Mouse (Mus musculus) midbrain, embryonic 14.5 days (tissue): Measurements from ENCODE around the gene Itgb5. TPM values are rescaled to one million over a fixed set of nuclear protein-coding genes. Genes with fewer than 3 reads are reported as not detected.

Experiments
- ATAC-seq: fragments of 200-750 bp; cut with Nextera tagmentation; 2 replicates; pipeline ENCODE4 v1.8.0; 2017; ENCODE audit warnings: moderate number of reproducible peaks, moderate library complexity; ENCODE audit not compliant: low FRiP score, low TSS enrichment
- DNase-seq: peaks from one replicate; pipeline ENCODE4 v3.0.0-alpha.2; 2015
- H3K27ac ChIP-seq: fragments of 300-500 bp; sonication (generic); replicated peaks from 2 replicates; pipeline ENCODE4 v1.5.1; 2014; ENCODE audit warnings: mild to moderate bottlenecking, low read depth, low read length, moderate library complexity
- H3K27me3 ChIP-seq: fragments of 300-500 bp; sonication (generic); 2 replicates; pipeline ENCODE4 v1.6.1; 2014; ENCODE audit warnings: low read length, control low read depth, mixed read lengths; ENCODE audit not compliant: control insufficient read depth, insufficient read depth
- H3K36me3 ChIP-seq: fragments of 300-500 bp; sonication (generic); 2 replicates; pipeline ENCODE4 v1.6.1; 2014; ENCODE audit warnings: low read length, control low read depth; ENCODE audit not compliant: control insufficient read depth, insufficient read depth
- H3K4me1 ChIP-seq: fragments of 300-500 bp; sonication (generic); 2 replicates; pipeline ENCODE4 v1.6.1; 2014; ENCODE audit warnings: mild to moderate bottlenecking, antibody characterized with exemption, low read length, control low read depth; ENCODE audit not compliant: control insufficient read depth, insufficient read depth
- H3K4me2 ChIP-seq: fragments of 300-500 bp; sonication (generic); 2 replicates; pipeline ENCODE4 v1.6.1; 2014; ENCODE audit warnings: mild to moderate bottlenecking, low read length, moderate library complexity
- H3K4me3 ChIP-seq: fragments of 300-500 bp; sonication (generic); replicated peaks from 2 replicates; pipeline ENCODE4 v1.5.1; 2014; ENCODE audit warnings: low read depth, low read length
- H3K9ac ChIP-seq: fragments of 300-500 bp; sonication (generic); replicated peaks from 2 replicates; pipeline ENCODE4 v1.6.1; 2014; ENCODE audit warnings: mild to moderate bottlenecking, low read length, moderate library complexity
- H3K9me3 ChIP-seq: fragments of 300-500 bp; sonication (generic); 2 replicates; pipeline ENCODE4 v1.6.1; 2016; ENCODE audit warnings: low read length, control low read depth, mixed read lengths; ENCODE audit not compliant: control insufficient read depth
- WGBS: fragments of 180-500 bp; shearing (Covaris S2); extraction: QIAGEN DNeasy Blood & Tissue Kit; methylation state at CpG from one replicate; pipeline ENCODE4 v1.1.7; 2014; 5-methylcytosine and 5-hydroxymethylcytosine counted together
- polyA plus RNA-seq: library from polyadenylated mRNA; unstranded; fragments of >200 nt; fragmentation: Nextera tagmentation; extraction: Ambion mirVana; gene quantifications from 2 replicates; pipeline ENCODE4 v1.2.1, GENCODE M21; 2014

The Itgb5 gene
- polyA plus RNA-seq, 1 experiment from 2014 or later = 19.3 TPM

DNA sequence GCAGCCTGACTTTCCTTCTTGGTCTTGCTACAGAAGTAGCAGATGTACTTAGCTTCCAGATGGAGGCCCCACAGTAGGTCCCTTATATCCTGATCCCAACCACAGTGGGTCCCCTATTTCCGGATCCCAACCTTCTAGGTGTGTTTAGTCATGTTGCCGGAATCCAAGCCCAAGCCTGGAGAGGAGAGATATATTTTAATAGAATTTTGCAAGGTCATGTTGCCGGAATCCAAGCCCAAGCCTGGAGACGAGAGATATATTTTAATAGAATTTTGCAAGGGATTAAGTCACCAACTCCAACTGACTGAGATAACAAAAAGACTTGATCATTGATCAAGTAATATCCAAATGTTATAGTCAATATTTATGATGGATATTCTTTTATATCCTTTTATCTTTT, 51.3 kb downstream of the Itgb5 start:
- H3K4me2 ChIP-seq = no peak overlapping the region
- WGBS = 89% methylated on average over 4 of the region's 4 CpGs
- H3K27ac ChIP-seq = no peak overlapping the region
- H3K9me3 ChIP-seq = no peaks in the 10 kb centered on the region
- H3K4me1 ChIP-seq = 0 out of 2 replicates have a peak, but pooled peaks cover 7% of the 10 kb centered on the region
- H3K4me3 ChIP-seq = no peak overlapping the region
- ATAC-seq (no peak), DNase-seq (no peak)
- no peaks in the 10 kb centered on the region for H3K36me3 ChIP-seq
- H3K27me3 ChIP-seq = no peaks in the 10 kb centered on the region
- no peak overlapping the region for H3K9ac ChIP-seq

DNA sequence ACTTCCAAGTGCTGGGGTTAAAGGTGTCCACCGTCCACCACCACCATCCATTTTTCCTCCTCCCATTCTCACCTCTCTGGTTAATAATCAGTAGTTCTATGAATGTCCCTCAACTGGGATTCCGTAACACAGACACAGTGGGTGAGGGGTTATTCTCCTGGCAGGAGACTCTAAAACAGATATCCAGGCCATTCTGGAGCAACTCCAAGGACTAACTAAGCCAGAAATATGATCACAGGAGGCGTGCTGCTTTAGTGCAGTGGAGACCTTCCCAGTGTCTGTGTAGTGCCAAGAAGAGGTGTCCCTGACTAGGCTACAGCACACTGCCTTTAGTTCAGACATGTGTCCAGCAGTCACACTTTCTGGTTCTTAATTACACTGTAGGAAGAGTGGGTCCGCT, 53.1 kb downstream of the Itgb5 start:
- DNase-seq (no peak), ATAC-seq (no peak)
- no peak overlapping the region for H3K9ac ChIP-seq
- H3K27me3 ChIP-seq = no peaks in the 10 kb centered on the region
- H3K4me2 ChIP-seq = no peak overlapping the region
- H3K36me3 ChIP-seq = no peaks in the 10 kb centered on the region
- 0 out of 2 replicates have a peak, but pooled peaks cover 7% of the 10 kb centered on the region for H3K4me1 ChIP-seq
- no peak overlapping the region for H3K27ac ChIP-seq
- H3K4me3 ChIP-seq = no peak overlapping the region
- WGBS = 83% methylated on average over 4 of the region's 4 CpGs
- H3K9me3 ChIP-seq = no peaks in the 10 kb centered on the region

GRCm38 (mm10) chr16:33883046-33883975, 53.8 kb downstream of the Itgb5 start:
- H3K4me1 ChIP-seq = 0 out of 2 replicates have a peak, but pooled peaks cover 7% of the 10 kb centered on the region
- DNase-seq (peak; percentile 49), ATAC-seq (peak; percentile 37; the same call in 1 of the 2 replicates)

DNA sequence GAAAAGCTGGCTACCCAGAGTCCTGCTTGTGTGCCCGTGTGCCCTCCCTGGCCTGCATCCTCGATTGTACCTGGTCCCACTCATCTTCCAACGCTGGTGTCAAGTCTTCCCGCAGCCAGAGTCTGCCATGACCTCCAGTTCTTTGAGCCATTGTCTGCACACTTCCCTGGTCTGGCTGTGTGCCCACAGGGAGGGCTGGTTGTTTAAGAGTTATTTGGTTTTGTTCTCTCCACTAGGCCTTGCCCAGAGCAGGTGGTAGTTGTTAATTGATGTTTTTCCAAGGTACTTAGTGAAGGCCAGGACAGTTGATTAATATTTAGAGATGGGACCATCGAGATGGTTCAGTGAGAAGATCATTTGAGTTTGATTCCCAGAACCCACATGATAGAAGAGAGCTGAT, 54.7 kb downstream of the Itgb5 start:
- no peaks in the 10 kb centered on the region for H3K9me3 ChIP-seq
- 0 out of 2 replicates have a peak, but pooled peaks cover 7% of the 10 kb centered on the region for H3K4me1 ChIP-seq
- 0 out of 2 replicates have a peak overlapping the region, but pooled peaks have one; percentile 56 for H3K27ac ChIP-seq
- 62% methylated on average over 5 of the region's 5 CpGs for WGBS
- no peak overlapping the region for H3K4me3 ChIP-seq
- no peaks in the 10 kb centered on the region for H3K27me3 ChIP-seq
- H3K36me3 ChIP-seq = no peaks in the 10 kb centered on the region
- peak; percentile 14 for DNase-seq
- no peak for ATAC-seq
- H3K9ac ChIP-seq = no peak overlapping the region
- H3K4me2 ChIP-seq = no peak overlapping the region

More at GRCm38 (mm10) chr16:33883046-33883975, 53.8 kb downstream of the Itgb5 start:
- Histone ChIP-seq H3K9me3 (no peaks in the 10 kb centered on the region), H3K36me3 (no peaks in the 10 kb centered on the region), H3K27ac (peak overlapping the region; percentile 56), H3K4me2 (no peak overlapping the region), H3K4me3 (no peak overlapping the region), H3K9ac (no peak overlapping the region), H3K27me3 (no peaks in the 10 kb centered on the region)
- WGBS = 33% methylated on average over 16 of the region's 16 CpGs

DNA sequence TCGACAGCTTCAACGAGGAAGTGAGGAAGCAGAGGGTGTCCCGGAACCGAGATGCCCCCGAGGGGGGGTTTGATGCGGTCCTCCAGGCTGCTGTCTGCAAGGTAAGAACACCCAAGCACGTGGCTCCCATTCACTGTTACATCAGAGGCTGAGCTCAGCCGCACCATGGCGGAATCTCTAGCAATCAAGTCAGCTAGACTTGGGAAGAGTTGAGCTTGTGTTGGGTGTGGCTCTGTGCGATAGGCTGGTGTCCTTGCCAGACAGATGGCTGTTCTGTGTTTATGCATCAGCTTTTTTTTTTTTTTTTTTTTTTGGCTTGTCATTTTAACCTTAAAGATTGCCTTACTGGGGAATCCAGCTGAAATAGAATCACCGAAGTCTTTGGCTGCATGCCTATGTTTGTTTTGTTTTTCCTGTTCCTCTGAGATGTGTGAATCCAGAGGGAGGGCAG, 55.6 kb downstream of the Itgb5 start:
- 90% methylated on average over 11 of the region's 11 CpGs for WGBS
- Histone ChIP-seq H3K9me3 (no peaks in the 10 kb centered on the region), H3K27ac (no peak overlapping the region), H3K4me2 (no peak overlapping the region), H3K4me3 (no peak overlapping the region), H3K9ac (no peak overlapping the region), H3K36me3 (no peaks in the 10 kb centered on the region), H3K4me1 (0 out of 2 replicates have a peak, but pooled peaks cover 7% of the 10 kb centered on the region), H3K27me3 (no peaks in the 10 kb centered on the region)
- DNase-seq = no peak
- ATAC-seq = no peak

GRCm38 (mm10) chr16:33885671-33886328, 56.3 kb downstream of the Itgb5 start:
- no peak for ATAC-seq

DNA sequence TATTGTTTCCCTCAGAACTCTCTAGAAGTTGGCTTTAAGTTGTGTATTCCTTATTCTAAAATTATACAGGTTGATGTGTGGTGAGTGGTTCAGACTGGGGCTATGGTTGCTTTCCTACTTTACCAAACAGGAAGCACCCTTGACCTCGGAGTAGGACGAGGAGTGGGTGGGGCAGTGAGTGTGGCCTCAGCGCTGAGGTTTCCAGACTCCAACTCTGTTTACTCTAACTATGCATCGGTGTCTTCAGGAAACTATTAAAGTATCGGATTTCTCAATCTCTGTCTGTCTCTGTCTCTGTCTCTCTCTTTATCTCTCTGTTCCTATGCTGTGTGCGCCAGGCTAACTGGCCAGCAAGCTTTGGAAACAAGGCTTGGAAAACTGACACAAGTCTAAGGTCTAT, 57.2 kb downstream of the Itgb5 start:
- no peak overlapping the region for H3K9ac ChIP-seq
- H3K27ac ChIP-seq = no peak overlapping the region
- H3K9me3 ChIP-seq = no peaks in the 10 kb centered on the region
- ATAC-seq (no peak), DNase-seq (no peak)
- H3K27me3 ChIP-seq = no peaks in the 10 kb centered on the region
- H3K4me1 ChIP-seq = 0 out of 2 replicates have a peak, but pooled peaks cover 7% of the 10 kb centered on the region
- no peak overlapping the region for H3K4me3 ChIP-seq
- no peaks in the 10 kb centered on the region for H3K36me3 ChIP-seq
- WGBS = 84% methylated on average over 6 of the region's 6 CpGs
- no peak overlapping the region for H3K4me2 ChIP-seq

More at GRCm38 (mm10) chr16:33885671-33886328, 56.3 kb downstream of the Itgb5 start:
- no peak for DNase-seq
- Histone ChIP-seq H3K4me2 (no peak overlapping the region), H3K4me3 (no peak overlapping the region), H3K9me3 (no peaks in the 10 kb centered on the region), H3K9ac (no peak overlapping the region), H3K4me1 (0 out of 2 replicates have a peak, but pooled peaks cover 7% of the 10 kb centered on the region), H3K36me3 (no peaks in the 10 kb centered on the region), H3K27ac (no peak overlapping the region), H3K27me3 (no peaks in the 10 kb centered on the region)
- 93% methylated on average over 14 of the region's 14 CpGs for WGBS

GRCm38 (mm10) chr16:33887981-33888380, 58.5 kb downstream of the Itgb5 start:
- Histone ChIP-seq H3K9ac (no peak overlapping the region), H3K36me3 (no peaks in the 10 kb centered on the region), H3K27me3 (no peaks in the 10 kb centered on the region), H3K4me2 (no peak overlapping the region), H3K4me1 (0 out of 2 replicates have a peak, but pooled peaks cover 7% of the 10 kb centered on the region), H3K9me3 (no peaks in the 10 kb centered on the region), H3K27ac (no peak overlapping the region), H3K4me3 (no peak overlapping the region)
- no peak for DNase-seq
- WGBS = 91% methylated on average over 2 of the region's 2 CpGs
- ATAC-seq = no peak
